Mouse (Mus musculus) megakaryocyte, adult 5-6 weeks (primary cell): ENCODE results near the gene Thtpa. TPM values are rescaled to one million over a fixed set of nuclear protein-coding genes. Genes with fewer than 3 reads are reported as not detected.

Source experiments
- ATAC-seq: 2 replicates; pipeline ENCODE4 v1.8.0; 2016; ENCODE audit warnings: mild to moderate bottlenecking, inconsistent platforms; ENCODE audit not compliant: poor library complexity, severe bottlenecking
- total RNA-seq, 2 experiments: library from RNA; stranded (forward) in 1 of 2; stranded (reverse) in 1 of 2; fragments of 153-499, 151-499 nt in 1 of 2; fragments of 221-1000, 200-1000 nt in 1 of 2; gene quantifications; 2 replicates each; pipeline versions ENCODE4 v1.2.3 to v1.2.4; 2015 to 2017

The Thtpa gene
- total RNA-seq, 2 experiments from 2014 or later = 6.9 to 7.2 TPM

DNA sequence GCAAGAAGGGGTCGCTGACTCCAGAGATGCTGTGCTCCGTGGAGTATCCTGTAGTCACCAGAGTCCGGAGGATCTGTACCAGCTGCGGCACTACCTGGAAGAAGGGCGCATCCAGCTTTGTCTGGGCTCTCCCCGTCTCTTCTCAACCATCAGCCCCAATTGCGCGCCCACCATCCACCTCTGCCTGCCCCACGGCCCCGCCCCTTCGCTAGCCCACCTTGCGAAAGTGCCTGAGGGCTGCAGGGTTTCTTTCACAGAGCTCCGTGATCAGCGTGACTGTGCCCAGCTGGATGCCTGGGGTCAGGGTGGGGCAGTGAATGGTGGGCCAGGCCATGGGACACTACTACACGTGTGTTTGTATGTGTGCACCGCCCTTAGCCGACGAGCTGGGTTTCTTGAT is 9.8 kb downstream of the Thtpa start:
- ATAC-seq = no peak

DNA sequence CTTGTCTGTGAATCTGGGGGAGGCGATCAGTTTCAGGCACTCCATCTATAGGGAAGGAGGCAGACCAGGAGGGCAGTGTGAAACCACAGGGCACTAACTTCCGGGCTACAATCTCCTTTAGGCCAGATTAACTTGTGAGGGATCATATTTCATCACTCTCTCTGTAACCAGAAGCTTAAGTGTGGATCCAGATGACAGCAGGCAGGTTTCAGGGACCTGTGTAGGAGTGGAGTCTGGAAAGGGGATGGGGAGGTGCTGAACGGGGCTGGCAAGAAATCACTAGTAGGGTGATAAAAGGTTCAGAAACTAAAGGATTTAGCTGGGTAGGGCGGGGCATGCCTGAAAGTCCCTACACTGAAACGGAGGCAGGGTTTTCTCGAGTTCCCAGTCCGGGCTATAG is 10.8 kb downstream of the Thtpa start:
- ATAC-seq = no peak

DNA sequence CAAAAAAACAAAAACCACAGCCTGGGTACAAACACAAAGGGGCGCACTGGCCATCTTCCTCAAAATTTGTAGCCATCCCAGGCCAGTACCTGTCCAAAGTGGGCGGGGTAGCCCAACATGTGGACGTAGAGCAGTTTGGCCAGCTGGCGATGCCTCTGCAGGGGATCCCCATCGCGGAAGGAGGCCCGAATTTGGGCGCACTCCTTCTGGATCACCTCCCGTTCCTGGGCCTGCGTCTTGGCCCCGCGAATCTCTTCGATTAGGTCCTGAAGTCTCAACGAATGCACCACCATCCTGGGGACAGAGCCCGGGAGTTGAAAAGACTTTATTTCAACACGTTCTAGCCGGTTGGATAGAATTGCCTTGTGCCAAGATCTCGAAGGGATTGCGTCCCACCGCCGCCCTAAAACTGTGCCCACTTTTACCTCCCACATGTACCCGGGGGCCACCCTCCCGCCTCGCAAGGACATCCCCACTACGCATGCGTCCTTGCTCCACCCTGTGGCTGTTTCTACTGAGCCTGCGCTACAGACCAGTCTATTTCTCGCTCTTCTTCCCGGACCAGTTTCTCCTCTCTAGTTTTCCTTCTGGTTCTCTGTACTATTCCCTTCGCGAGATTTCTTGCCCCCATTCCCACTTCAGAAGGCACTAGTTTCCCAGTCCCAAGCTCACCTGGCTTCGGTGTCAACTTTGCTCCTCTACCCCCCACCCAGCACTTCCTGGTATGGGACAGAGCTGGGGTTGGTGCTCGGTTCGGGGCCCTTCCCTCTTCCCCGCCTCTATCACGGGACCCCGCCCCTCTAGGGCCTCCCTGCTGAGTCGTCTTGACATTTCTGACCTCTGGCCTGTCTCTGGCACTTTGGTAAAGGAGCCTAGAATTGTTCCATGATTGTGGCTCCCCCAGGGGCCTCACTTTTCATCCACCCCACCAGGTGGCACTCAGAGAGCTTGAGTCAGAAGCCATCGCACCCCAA is 11.5 kb downstream of the Thtpa start, which contains the start of gene Ap1g2:
Ap1g2 (minus strand) TSS at position 758 of the 974 bp plus-strand sequence.
- ATAC-seq = peak; percentile 91

DNA sequence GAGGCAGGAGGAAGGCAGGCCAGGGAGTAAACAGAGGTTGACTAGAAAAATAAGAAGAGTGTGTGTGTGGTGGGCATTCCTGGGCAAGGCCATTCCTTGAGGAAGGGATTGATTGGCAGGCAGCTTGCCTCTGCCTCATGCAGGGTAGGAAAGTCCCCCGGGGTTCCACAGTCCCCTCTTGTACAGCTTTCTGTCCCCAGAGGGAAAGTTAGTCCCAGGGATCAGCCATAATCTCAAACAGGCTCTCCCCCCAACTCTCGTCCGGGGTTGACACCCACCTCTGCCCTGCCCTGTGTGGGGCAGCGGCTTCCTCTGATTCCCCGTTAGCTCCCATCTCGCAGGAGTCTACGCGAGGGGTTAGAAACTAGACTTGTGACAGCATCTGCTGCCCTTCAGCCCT is 12.4 kb downstream of the Thtpa start:
- no peak for ATAC-seq

DNA sequence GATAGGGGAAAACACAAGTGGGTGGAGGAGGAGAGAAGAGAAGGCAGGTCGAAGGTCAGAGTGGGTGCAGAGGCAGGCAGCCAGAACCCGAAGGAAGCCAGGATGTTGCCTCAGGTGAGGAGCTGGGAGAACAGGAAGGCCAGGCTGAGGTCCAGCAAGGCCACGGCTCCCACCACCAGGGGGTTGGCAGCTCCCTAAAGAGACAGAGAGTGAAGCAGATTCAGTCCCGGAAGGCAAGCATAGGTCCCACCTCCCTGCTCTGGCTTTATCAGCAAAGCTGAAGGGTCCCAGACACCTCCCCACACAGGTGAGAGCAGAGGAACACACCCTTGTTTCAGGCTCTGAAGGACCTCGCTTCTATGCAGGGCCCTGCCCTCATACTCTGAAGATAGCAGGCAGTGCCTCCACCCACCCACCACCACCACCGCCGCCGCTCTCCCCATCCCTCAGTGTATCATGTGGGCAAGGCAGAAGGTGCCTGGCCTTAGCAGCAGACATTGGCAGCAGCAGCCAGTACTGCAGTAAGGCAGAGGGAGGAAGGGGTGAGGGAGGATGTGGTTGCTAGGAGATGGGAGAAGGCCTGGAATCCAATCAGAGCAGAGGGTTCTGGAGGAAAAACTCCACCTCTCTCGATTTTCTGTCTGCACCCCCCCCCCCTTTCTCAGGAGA is 13.8 kb downstream of the Thtpa start:
- no peak for ATAC-seq

DNA sequence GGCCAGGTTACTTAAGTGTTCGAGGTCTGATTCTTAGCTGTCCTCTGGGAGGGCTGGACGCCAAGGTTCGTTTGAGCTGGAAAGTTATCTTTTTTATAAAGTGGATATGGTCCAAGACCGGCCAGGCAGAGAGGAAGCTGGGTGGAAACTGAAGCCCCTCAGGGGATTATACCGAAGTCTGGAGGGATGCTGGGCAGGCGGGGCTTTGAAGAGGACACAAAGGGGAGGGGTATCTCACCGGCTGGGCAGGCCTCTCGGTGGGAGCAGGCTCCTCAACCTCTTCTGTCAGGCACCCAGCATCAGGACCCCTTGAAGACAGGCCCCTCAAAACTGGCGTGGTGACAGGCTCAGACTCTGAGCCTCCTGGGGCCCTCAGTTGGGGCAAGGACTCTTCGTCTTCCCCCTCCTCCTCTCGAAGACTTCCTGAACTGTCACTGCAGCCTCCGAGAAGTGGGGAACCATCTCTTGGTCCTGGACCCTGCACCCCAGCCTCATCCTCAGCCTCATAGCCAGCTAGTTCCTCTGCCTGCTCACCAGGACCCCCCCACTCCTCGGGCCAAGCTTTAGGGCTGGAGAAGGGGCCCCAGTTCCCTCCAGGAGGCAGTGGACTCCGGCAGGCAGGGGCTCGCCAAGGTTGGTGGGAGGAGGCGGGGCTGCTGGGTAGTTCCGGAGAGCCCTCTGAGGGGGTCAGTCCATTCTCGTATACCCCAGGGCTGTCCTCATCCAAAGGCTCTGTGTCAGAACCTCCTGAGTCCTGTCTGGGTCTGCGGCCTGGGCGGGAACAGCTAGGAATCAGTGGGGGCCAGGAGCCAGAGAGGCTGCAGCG is 14.7 kb downstream of the Thtpa start:
- no peak for ATAC-seq

DNA sequence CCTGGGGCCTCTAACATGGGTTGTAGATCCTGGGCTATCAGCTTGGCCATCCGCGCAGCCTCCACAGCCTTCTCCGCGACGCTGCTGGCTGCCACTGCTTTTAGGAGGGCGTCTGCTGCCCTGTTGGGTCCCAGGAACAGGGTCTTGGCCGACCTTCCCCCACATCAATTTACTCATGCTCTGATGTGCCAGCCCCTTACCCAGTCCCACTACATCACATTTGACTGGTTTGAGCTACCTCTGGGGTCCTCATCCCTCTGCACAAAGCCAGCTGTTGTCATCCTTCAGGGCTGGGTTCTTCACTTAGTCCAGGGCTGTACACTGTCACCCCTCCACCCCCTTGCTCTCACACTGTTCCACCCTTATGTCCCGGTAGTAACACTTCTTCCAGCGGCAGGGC is 15.5 kb downstream of the Thtpa start:
- no peak for ATAC-seq

DNA sequence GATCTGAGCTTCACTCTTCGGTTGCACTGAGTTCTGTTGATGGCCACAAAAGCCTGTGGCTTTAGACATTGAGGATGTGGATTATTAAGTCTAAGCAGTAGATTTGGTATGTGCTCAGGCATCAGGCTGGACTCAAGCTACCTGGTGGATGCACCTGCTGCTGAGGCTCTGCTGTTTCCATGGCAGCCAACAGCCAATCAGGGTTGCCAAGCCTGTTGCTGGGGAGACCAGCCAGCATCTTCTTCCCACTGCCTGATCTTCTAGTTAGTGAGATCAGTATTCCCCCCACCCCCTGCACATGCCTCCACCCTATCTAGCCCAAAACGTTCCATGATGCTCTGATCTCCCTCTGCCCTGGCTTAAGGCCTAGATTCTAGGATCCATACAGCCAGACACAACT is 17.1 kb downstream of the Thtpa start:
- ATAC-seq = no peak

DNA sequence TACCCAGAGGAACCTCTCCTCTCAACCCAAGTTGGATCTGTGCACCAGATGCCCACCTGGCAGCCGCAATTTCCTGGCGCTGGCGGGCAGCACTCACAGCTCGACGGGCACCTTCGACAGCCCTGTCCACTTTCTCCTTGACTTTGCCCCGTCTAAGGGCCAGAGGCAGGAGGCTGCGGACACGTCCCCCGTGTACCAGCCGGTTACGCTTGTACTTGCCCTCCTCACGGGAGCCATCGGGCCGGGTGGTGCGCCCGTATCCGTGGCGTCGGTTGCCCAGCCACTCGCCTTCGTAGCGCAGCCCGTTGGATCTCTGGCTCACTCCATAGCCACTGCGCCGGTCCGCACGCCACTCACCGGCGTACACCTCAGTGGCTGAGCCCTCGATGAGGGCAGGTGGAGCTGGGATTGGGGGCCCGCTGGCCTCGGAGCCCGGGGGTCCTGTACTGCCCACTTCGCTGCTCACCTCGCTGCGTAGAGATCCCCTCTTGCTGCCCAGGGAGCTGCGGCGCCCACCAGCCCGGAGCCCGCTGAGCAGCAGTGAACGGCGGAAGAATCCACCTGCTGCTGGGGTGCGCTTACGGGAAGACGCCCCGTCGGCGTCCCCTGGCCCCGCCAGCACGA is 18.9 kb downstream of the Thtpa start:
- ATAC-seq = no peak

DNA sequence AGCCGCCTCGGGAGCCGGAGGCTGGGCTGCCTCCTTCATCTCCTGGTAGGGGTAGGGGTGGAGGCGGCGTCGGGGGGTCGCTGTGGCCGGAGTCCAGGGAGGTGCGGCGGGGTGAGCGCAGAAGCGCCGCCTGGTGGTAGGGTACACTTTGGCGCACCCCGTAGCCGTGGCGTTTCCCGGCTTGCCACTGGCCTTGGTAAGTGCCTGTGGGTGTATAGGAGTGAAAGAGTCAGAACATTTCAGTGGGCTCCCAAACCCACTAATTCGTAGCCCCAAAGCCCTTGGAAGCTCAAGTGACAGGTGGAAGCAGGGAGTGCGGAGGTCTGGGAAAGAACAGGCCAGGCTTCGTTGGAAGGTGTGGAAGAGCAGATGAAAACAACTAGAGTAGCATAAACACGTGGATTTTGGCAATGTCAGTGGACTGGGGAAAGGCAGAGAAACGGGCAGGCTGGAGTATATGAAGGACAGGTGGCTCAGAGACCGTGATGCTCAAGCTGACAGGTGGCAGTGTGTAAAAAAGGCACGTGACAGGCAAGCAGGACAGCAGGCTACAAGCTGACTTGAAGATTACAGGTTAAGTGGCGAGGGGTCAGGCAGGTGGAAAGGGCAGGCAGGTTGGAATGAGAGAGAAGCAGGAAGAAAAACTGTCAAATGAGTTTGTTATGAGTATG is 19.5 kb downstream of the Thtpa start:
- ATAC-seq = peak; percentile 41; the same call in 1 of the 2 replicates

DNA sequence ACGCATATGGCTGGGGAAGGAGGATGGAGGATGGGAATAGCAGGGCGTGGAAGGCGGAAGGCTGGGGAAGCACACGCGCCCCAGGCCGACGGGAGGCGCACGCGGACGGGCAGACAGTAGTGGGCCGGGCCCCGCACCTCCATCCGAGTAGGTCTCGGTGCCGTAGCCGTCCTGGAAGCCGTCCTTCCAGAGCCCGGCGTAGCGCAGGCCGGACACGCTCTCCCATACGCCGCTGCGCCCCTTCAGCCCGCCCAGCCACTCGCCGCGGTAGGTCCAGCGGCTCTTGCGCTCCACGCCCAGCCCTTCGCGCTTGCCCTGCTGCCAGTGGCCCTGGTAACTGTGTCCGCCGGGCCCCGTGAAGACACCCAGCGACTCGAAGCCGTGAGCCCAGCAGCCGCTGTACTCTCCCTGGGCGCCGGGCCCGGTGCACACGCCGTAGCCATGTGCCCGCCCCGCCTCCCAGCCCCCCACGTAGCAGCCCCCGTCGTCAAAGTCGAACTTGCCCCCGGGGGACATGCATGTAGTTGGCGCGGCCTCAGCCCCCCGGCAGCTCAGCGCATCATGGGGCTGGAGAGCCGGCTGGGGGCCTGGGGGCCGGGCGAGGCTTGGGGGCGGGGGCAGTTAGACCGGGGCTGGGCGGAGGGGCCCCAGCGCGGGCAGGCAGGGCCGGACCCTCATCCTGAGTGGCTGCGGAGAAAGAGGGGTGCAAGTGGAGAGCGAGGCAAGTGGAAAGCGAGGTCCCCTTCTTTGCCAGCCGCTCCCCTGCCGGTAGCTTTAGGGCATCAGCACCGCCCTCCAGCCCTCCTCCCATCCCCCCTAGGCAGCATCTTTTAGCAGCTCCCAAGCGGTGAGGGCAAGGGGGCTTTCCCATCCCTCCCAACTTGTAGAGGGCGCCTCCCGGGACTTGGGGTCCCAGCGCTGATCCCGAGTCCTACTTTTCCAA is 20.4 kb downstream of the Thtpa start:
- ATAC-seq = peak; percentile 38

DNA sequence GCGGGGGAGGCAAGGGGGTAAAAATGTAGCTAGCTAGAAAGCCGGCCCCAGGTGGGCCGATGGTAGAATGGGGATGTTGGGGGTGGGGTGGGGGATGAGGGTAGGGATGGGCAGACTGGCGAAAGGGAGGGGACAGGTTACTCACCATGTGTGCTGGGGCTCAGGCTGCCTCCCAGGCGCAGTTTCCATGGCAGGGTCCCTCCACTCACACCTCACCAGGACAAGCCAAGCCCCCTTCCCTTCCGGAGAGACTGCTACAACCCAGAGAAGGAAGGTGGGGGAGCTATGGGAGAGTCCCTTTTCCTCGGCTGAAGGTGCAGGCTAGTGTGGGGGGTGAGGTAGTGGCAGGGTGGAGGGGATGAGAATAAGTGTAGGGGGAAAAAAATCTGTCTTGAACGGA is 21.3 kb downstream of the Thtpa start:
- no peak for ATAC-seq

DNA sequence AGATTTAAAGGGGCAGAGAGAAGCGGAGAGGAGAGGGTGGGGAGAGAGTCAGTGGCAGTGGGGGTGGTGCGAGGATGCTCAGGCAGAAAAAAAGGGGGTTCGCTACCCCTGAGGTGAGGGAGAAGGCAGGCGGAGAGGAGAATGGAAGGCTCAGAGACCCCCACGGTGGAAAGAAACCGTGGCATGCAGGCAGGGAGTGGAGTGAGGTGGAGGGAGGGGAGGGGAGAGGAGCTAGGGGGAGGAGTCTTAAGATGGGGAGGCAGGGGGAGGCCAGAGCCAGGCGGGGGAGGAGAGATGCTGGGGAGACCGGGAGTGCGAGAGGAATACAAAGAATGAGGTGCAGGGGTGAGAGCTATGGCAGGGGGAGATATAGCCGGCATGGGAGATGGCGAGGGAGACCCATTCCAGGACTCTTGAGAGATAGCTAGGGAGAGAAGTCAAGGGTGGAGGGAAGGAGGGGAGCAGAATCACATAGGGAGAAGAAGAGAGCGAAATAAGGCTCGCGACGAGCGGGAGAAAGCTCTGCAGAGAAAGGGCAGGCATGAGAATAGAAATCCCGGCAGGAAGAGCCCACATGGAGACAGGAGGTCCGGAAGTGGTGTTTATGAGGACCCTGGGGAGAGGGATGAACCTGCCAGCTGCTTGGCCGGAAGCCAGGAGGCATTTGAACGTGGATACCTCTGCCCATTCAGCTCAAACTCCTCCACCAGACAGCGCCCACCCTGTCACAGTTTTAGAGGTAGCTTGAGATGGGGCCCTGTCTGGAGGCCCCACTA is 22.0 kb downstream of the Thtpa start, which contains the start of gene Jph4:
Jph4 (minus strand) TSS at position 511 of the 776 bp plus-strand sequence.
- ATAC-seq = no peak

DNA sequence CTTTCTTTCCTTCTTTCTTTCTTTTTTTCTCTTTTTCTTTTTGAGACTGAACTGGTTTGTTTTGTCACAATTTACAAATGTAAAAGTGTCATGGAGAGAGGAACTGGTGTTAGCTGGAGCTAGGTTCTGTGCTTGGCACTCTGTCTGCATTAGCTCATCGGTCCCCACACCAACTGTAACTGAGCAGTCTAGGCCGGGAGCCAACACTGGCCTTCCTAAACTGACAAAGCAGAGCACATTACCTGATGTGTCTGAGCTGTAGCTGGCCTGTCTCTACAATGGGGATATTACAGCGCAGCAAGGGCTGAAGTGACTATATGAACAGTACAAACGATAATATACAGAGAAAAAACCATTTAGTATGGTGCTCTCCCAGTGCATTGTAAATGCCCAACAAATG is 24.3 kb downstream of the Thtpa start:
- no peak for ATAC-seq

DNA sequence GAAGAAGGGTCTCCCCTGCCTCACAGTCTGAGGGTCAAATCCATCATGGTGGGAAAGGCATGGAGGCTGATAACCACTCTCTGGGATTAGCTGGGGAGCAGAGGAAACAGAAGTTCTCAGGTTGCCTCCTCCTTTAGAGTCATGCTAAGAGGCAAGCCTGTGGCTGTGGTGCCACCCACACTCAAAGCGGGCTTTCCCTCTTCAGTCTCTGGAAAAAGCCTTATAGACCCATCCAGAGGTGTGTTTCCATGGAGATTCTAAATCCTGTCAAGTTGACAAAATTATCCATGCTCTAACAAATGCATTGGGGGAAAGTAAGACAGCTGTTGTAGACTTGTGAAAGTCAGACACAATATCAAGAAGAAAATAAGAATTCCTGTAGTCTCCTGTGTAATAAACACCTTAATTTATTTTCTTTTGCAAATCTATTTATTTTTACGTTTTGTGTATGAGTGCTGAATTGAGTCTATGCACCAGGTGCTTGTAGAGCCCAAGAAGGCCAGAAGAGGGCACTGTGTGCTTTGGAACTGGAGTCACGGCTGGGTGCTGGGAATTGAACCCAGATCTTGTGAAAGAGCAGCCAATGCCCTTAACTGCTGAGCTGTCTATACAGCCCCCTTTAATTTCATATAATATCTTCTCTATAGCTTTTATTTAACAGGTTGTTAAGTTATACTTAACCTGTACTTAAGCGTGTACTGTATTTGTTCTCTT is 25.0 kb downstream of the Thtpa start:
- 0 out of 2 replicates have a peak, but pooled peaks have one; percentile 28 for ATAC-seq

DNA sequence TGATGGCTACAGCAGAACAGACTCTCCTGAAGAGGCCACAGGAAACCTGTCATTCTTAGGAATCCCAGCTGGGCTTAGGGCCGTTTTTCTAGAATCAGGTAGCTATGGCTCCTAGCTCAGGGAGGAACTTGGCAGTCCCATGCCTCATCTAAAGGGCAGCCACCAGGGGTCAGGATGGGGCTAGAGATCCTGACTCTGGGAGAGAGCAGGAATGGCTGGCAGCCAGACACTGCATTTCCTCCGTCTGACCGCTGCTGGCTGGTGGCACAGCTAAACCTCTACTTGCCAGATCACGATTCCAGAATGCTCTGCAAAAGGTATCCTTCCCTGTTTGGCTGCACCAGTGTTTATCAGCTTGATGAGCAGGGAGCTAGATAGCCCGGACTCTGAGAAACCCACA is 27.4 kb downstream of the Thtpa start:
- ATAC-seq = peak; percentile 70

DNA sequence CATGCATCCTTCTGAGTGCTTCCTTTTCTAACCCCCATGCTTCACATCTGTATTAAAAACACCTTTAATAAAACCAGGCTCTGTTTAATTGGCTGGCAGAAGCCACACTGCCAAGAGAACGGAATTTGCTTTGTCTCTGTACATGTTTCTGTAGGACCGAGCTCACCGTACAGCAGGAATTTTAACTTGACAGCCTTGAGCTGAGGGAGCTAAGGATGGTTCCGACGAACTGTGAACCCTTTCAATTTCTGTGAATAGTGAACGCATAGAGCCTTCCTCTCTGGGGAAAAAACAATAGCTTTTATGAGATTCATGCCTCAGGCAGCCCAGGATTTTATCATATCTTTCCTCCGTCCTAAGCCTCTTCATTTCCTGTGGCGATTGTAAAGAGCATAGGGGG is 27.8 kb downstream of the Thtpa start:
- ATAC-seq = no peak
